Mouse (Mus musculus) brain, adult 2 months (tissue): Measurements from ENCODE around the gene Esyt1.
"Not testable (repeated sequence)": the region's sequence is repeated elsewhere in the genome, so short reads cannot be mapped to it uniquely, and the experiment has no call there.

ENCODE experiments used
- DNase-seq: peaks from one replicate; pipeline ENCODE4 v3.0.0; 2011; ENCODE audit warnings: low read depth, low spot score

Esyt1 gene

DNA sequence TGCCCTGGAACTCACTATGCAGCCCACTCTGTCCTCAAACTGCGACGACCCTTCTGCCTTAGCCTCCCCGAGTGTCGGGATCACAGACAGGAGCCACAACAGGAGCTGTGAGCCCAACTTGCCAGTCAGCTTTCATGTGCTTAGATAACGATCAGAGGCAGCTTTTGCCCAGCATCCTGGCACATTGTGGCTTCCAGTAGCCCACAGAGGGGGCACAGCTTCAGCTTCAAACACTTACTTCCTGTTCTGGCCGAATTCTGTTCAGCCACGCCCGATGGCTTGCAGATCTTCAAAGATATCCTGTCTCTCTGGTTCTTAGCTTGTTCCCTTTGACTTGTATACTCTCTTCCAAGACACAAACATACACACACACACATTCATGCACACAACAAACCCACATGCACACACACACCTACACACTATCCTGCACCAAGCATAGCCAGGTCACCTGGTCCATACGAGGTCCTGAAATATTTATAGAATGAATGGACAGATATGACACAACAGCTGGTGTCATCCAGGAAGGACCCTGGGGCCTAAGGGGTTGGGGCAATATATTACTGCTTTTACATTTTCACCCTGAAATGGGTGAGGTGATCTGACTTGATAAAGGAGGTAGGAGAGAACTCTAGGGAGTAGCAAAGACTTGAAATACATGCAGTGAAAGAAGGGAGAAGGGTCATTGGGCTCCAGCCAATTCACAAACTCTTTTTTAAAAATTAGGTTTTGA is 20.9 kb downstream of the Esyt1 start:
- DNase-seq, result no peak

DNA sequence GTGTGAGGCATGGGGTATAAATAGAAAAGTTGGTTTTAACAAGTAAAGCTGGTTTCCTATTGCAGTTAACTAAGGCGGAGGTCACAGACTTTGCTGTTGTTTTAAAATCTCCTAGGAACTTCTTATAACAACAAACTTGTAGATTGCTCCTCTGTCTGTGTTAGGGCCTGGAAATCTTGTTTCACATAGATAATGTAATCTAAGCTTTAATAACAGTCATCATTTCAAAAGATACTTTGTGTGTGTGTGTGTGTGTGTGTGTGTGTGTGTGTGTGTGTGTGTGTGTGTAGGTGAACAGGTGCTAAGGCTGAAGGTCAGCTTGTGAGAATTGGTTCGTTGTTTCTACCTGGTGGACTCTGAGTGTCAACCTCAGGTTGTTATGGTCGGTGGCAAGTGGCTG is 21.7 kb downstream of the Esyt1 start:
- no peak for DNase-seq

DNA sequence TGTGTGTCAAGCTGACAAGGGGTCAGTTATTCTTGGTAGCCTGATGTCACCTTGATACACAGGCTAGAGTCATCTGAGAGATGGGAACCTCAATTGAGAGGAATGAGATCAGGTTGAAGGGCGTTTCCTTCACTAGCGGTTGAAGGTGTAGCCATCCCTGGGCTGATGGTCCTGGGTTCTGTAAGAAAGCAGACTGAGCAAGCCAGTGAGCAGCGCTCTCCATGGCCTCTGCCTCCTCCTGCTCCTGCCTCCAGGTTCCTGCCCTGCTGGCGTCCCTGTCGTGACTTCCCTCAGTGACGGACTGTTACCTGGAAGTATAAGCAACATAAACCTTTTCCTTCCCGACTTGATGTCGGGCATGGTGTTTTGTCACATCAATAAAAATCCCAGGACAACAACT is 22.1 kb downstream of the Esyt1 start:
- no peak for DNase-seq

DNA sequence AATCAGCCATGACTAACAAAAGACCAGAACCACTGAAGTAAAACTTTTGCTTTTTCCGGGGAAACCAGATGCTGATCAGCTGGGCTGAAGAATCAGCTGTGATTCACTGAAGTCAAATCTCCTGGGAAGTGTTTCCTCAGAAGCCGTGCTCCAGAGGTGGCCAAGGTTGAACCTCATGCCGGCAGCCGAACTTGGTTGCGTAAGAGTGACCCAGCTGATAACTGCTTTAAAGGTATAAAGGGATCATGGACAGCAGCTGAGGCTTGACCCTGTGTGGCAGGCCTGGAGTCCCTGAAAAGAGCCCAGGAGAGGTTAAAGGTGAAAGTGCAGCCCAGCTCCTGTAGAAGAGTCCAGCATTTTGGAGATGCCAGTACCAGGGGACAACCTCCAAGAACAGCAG is 23.3 kb downstream of the Esyt1 start:
- DNase-seq, result no peak

DNA sequence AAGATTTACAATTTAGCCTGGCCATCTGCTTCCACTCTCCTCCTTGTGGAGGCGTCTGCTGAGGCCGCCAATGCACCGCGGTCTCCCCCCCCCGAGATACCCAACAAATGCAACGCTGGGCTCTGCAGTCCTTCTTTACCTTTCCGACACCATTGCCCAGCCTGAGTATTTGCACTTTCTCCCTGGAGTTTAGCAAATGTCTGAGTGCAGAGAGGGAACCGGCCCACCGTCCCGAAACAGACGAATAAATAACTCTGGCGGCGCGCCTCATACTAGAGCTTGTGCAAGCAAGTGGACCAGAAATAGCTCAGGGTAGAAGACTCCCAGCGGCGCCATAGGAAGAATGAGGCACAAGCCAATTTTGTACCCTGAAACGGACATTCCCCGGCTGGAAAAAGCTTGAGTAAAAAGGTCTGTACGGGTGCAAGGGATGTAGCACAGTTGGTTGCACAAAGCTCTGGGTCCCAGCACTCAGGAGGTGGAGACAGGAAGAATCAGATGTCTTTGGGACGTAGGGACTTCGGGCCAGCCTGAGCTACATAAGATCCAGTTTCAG is 26.5 kb downstream of the Esyt1 start:
- DNase-seq, result peak; percentile 70

DNA sequence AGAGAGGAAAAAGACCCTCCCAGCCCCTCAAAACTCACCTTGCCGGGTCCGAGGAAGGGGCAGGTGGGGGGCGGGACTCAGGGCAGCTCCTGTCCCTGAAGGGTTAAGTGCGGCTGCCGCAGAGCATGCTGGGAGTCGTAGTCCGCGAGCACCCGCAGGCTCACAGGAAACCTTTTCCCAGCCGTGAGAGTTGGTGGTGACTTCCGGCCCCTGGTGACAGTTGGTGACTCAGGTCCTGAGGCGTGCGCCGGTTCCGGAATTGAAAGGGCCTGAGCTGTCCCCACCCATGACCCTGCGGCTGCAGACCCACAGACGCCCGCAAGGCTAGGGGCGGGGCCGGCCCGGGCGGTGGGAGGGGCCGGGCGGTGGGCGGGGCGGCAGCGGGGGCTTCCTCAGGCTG is 27.1 kb downstream of the Esyt1 start, which contains the start of gene Myl6b:
Gene Myl6b (minus strand): TSS at position 96 of the 400 bp plus-strand sequence.
- DNase-seq, result peak; percentile 99

DNA sequence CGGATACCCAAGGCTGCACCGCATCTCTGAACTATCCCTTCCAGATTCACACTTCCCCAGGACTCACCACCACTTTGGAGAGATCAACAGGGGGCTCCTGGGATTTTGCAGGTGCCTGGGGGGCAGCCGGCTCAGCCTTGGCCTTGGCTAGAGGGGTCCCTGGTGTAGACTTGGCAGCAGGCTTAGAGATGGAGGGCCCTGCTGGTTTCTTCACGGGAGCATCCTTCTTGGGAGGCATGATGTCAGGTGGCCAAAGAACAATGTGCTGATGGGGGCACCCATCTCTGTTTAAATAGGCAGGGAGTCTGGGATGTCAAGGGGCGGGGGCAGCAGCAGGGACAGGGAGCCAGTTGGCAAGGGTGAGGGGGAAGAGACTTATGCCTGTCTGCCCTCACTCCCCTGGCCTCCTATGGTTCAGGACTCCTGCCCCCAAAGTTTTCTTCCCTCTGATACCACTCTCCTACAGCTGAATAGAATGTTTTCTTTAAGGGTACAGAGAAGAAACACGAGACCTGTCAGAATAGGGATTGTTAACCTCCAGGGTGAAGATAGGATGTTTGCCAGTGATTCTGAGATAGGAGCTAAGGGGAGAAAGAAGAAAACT is 28.4 kb downstream of the Esyt1 start:
- no peak for DNase-seq

DNA sequence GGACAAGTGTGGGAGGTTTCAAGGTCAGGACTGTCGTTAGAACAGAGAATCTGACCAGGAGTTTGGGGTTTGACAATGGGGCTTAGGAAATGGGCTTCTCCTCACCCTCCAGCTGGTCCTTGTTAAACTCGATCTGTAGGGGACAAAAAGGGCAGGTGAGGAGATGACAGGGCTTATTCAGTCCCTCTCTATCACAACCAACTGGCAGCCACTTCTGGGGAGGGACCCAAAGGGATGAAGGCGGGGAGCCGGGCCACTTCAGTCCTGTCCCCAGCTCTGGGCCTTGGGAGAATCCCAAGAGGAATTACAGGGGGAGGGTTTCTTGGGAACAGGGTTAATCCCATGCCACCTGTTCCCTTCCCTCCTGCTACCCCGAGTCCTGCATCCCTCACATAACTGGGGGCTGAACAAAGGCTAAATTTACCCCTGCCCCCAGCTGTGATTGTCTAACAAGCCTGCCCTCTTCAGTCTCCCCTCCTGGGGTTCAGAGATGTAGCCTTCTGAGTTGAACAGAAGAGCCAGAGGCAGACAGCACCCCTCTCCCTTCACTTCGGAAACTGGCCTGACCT is 29.1 kb downstream of the Esyt1 start:
- DNase-seq, result no peak

DNA sequence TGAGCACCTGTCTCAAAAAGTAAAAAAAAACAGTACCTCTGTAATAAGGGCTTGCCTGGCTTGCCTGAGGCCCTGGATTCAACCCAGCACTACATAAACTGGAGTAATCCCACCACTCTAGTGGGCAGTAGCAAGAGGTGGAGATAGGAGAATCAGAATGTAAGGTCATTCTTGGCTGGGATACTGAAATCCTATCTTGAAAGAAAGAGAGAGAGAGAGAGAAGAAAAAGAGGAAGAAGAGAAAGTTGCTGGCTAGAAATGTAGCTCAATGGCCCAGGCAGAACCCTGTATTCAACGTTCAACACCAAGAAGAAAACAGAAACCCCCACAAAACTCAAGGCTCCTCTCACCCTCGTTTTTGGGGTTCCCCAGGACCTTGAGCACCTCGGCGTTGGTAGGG is 29.8 kb downstream of the Esyt1 start:
- no peak for DNase-seq

DNA sequence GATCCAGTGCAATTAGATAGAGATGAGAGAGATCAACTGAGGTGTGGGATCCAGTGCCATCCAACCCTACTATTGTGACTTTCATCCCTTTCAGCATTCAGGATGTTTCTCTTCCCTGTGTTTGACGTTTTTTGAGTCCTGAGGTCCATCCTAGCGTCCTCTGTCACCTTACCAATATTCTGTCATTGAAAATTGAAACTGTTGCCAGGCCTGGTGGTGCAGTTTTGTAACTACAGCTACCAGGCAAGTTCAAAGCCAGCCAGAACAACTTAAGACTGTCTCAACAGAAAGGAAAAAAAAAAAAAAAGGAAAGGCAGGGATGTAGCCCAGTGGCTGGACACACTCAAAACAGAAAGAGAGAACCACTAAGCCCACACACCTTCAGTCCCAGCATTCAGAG is 30.4 kb downstream of the Esyt1 start:
- no peak for DNase-seq

DNA sequence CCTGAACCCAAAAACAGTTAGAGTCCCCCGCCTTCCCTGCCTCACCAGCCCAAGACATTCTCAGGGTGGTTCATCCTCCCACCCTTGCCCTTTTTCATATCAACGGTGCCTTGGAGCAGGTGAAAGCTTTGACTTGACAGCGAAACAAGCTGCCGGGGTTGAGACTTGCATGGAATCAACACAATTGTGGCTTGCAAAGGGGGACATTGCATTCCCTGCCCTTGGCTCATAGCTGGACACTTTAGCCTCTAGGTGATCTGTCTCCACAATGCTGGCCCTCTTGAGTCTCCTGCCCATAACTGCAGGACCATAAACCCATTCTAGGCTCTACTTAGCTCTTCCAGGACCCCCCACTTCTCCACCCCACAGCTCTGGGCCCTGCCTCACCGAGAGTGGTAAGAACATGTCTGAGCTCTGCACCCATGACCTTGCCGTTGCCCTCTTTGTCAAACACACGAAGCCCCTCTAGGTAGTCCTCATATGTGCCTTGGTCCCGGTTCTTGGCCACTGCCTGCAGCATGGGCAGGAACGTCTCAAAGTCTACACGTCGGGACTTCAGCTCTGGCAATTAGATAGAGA is 30.9 kb downstream of the Esyt1 start:
- no peak for DNase-seq

DNA sequence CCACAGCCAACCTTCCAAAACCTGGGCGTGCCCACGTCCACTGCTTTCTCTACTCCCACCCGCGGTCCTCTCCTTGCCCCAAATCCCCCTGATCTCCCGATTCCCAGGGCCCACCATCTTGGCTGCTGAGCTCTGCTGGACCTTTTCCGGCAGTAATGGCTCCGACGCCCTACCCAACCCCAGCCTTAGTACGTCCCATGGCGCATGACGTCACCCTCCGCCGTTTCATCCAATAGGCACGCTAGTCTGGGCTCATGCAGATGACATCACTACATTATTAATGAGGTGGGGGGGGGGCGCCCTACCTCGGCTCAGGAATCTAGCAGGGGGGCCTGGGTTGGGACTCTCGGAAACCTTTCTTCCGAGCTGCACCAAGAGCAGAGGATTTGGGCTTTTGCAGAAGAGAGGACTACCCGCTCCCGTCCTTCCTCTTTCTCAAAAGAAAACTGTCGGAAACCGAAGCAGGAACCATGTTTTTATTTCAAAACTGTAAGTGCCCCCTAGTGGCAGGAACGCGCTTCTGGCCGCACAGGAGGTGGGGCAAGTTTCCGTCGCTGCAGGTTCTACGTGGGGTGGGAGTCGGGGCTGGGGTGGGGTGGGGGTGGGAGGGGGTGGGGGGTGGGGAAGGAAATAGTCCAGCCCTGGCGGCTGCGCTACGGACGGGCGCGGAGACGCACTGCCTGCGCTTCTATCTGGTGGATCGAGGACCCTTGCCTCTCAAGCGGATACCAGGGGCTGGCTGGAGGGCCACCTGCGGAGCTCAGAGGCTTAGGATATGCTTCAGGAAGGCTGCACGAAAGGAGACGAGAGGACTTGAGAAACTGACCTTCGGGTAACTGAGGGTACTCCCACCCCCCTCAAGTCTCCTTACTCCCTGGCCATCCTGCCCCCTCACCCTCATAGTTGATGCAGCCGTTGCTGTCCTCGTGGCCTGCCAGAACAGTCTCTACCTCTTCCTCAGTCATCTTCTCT is 31.7 kb downstream of the Esyt1 start, which contains the start of gene Myl6:
Gene Myl6 (minus strand): TSS at position 451 of the 972 bp plus-strand sequence.
- DNase-seq, result peak; percentile 100

DNA sequence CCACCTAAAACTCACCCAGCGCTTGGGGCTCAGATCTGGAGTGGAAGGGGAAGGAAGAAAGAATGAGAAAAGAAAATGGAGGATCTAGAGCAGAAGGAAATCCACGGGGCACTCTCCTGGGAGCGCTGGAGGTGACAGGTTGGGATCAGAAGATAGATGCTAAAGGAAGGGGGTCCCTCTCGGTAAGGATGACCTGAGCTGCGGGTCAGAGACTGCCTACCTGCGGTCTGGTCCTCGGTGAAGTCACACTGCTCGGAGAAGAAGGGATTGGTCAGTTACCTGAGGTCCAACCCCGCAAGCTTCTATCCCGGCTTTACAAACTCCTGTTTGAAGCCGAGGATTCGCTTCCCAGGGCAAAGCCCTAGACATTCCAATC is 32.4 kb downstream of the Esyt1 start:
- DNase-seq, result no peak

DNA sequence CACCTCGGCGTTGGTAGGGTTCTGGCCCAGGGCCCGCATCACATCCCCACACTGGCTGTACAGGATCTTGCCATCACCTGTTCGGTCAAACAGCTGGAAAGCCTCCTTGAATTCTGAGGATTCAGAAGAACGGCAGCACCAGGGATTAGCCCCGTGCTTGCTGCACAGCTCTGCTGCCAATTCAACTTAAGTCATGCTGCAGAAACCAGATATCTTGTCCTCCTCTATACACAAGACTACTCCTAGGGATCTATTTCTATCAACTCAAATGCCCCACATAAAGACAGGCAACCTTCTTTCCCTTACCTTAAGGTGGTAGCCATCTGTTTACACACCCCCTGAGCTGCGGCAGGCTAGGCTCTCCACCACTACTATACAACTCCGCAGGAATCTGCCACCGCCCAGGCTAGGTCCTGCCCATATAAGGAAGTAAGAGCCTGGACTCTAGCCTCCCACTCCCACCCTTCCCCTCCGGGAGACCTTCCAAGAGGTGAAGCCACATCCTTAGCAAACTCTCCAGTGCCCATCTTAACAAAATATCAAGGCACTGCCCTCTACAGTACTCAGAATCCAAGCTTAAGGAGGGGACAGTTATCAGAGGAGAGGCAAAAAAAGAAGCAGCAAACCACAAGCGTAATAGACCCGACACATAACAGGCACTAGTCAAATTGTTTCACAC is 32.9 kb downstream of the Esyt1 start:
- DNase-seq, result peak; percentile 75

DNA sequence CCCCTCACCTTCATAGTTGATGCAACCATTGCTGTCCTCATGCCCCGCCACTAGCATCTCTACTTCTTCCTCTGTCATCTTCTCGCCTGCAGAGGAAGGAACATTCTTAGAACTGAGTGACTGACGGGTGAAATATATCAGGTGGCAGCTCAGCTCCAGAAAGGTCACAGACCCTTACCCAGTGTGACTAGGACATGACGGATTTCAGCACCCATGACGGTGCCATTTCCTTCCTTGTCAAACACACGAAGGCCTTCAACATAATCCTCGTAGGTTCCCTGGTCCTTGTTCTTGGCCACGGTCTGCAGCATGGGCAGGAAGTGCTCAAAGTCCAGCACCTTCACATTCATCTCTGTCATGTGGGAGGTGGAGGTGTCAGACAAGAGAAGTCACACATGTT is 33.6 kb downstream of the Esyt1 start:
- DNase-seq, result not testable (repeated sequence)

DNA sequence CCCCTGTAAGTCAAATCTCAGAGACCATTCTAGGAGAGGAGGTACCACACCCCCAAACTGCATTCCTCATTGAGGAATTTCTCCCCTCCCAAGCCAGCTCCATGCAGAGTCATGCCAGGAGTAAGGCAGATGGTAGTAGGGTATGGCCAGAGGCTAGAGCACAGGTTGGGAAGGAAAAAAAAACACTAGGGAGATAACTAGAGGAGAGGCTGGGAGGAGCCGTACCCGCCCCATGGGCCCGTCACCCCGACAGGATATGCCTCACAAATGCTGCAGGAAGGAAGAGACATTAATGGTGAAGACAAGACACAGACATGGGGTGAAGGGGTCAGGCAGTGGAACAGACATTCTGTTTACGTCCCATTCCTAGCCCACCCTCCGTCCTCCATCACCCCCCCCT is 34.2 kb downstream of the Esyt1 start:
- peak; percentile 28 for DNase-seq

DNA sequence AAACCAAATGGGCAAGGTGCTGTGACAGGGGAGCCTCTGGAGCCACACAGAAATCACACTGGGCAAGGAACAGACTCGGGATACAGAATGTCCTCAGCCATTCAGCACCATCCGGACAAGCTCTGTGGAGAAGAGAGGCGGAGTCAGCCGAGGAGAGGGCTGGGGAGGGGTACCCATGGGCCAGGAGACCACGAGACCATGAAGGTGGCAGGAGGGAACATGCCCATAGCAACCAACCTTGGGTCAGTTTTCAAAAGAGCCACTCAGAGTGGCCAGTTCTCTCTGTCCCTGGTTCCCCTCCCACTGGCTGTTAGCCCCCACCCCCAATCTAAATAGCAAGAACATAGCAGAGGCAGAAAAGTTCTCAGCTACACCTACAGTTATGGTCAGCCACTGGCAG is 34.8 kb downstream of the Esyt1 start:
- DNase-seq, result no peak

DNA sequence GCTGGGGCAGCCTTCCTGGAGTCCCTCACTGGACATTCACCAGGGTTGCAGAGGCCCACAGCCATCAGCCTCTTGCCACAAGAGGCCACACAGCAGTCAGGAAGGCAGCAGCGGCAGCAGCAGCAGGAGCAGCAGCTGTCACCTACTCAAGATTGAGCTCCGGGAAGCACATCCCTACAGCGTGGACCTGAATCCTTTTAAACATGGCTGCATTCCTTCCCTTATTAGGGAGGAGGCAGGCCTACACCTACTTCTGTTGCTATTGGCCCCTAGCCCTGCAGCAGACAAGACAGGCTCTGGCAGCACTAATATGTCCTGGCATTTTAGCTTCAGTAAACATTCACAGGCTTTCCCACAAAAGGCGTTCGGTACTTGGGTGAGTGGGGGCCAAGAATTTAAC is 35.4 kb downstream of the Esyt1 start:
- DNase-seq, result peak; percentile 63

DNA sequence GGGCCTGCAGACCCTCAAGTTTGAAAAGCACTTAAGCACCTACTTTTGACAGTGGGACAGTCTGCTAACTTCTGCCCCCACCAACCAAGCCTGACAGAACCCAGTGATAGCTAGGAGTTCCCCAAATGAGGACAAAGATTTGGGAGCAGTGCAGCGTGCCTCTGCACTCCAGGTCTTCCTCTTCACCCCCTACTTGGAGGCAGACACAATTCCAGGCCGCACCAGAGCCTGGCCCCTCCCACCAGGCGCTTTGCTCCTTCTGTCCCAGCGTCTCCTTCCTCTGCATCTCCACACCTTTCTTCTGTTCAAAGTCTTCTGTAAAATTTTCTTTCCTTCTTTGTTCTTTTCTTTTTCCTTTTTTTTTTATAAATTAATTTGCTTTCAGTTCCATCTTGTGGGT is 35.9 kb downstream of the Esyt1 start:
- DNase-seq, result peak; percentile 22

DNA sequence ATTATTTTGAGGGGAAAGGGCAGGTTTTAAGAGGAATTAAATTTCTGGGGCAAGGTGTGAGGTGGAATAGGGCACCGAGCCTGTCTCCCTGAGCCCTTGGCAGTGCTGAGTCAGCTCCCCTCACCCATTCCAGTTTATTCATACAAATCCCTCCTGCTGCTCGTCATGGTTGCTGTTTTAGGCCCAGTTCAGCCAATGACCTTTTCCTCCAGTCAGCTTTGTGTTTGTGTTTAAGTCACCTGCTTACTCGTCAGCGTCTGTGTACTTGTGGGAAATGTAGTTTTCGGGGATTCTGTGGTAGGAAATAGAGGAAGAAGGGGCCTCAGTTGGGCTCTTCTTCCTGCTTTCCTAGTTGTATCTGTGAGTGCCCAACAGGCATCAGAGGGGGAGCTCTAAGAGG is 36.3 kb downstream of the Esyt1 start:
- peak; percentile 83 for DNase-seq

DNA sequence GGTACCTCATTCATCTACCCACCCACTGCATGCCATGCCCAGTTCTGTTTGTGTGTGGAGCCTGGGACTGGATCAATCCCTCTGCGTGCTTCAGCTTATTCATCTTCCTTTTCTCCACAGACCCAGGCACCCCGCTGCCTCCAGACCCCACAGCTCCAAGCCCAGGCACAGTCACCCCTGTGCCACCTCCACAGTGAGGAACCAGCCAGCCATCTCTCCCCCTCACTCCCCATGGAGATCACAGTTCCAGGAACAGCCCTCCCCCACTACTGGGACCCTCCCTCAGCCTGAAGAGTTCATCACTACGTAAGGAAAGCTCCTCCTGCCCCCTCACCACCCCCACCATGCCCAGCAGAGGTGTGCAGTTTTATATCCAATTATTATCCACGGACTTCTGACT is 36.9 kb downstream of the Esyt1 start:
- DNase-seq, result peak; percentile 16
